Mouse (Mus musculus): ENCODE results near the gene Strc. TPM values are rescaled to one million over a fixed set of nuclear protein-coding genes. Genes with fewer than 3 reads are reported as not detected.

The Strc gene
- total RNA-seq, 2 experiments from 2014 or later = 0.09 to 0.23 TPM

DNA sequence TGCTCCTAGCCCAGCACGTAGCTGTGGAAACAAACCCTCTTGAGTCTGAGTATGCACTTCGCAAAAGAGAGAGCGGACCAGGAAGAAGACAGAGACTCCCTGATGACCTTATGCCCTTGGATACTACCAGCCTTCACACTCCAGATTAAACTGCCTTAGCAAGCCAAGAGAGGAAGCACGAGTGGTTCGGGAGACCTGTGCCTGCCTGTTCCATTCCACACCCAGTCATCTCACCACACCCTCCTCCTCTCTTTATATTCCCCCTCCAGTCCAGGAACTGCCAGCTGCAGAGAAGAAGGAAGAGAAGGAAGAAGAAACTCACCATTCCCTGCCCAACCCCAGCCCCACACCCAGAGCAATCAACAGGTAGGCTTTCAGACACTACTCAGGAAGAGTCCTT is 29.5 kb downstream of the Strc start, which contains the start of gene Ckmt1:
TSS of gene Ckmt1 (plus strand) at position 221 of the 400 bp plus-strand sequence.
- no peak for DNase-seq (ENCODE audit: low spot score in 2 of 2)

DNA sequence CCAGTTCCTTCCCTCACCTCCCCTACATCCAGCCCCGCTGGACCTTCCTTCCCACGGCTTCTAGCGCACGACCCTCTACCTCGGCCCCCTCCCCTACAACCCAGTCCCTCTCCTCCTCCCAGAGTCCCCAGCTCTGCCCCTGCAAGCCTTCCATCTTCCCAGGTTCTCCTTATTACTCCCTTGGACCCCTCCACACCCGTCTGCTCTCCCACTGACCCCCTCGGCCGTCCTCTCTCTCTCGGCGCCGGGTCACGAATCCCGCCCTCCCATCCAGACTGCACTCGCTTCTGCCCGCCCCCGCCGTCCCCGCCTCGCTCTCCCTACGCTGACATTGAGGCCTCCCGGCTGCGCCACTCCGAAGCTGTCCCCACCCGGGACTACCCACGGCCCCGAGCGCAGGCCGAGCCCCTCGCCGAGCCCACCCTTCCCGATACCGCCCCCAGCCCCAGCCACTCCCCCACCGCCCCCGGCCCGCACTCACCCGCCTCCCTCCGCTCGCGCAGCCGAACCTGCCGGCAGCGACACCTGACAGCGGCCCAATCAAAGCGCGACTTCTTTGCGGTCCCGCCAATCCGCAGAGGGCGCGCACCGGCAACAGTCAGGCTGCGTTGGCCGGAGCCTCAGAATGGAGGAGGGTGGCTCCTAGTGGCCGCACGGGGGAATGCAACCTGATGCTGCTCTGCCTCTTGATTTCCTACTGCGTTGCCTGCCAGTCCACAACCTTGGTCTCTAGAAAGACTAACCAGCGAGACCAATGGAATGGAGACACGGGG is 32.0 kb downstream of the Strc start, which contains the start of gene Ppip5k1:
TSS of gene Ppip5k1 (minus strand) at position 577 of the 773 bp plus-strand sequence.
- peak; percentile 99 to 100 for DNase-seq (ENCODE audit: low spot score in 2 of 2)

DNA sequence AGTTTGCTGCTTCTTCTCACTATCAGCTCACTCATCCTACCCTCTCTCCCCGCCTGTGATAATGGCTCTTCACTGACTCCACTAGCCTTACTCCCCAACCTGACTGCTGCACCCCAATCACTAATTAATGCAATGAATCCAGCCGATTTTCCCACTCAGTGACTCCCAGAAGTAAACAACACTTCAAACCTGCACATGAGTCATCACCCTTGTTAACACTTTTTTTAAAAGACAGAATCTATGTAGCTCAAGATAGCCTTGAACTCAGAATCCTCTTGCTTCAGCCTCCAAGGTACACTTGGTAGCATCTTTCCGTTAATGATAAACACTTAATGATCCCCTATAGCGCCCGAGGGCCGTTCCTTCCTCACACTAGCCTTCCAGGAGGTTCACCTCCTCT is 32.6 kb downstream of the Strc start:
- DNase-seq (ENCODE audit: low spot score in 2 of 2) = no peak

DNA sequence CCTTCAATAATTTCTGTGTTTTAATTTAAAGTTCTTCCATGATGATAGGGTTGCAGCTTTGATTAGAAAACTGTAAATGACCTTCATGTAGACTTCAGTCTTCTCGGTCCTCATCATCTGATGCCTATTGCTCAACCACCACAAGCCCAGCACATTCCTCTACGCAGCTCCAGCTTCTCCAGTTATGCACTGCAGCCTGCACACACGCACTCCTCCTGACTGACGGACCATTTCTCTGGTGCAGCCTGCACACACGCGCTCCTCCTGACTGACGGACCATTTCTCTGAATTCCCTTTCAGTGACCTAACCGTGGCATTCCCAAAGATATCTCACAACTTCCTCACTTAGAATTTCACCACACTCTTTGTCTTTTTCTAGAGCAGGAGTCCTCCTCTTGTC is 33.8 kb downstream of the Strc start:
- no peak for DNase-seq (ENCODE audit: low spot score in 2 of 2)

DNA sequence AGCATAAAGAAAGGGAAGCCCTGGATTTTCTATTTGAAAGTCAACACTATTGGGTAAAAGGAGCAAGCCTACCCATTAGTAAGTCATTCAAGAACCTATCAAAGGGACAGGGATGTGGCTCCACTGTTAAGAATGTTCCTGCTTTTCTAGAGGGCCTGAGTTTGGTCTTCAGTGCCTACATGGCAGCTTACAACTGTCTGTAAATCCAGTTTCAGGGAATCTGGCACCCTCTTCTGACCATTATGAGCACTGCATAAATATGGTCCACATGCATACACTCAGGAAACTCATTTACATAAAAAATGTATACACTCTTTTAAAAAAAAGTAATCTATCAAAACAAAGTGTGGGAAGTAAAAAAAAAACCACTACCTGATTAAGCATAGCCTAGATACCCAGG is 47.9 kb downstream of the Strc start:
- no peak for DNase-seq (ENCODE audit: low spot score in 2 of 2)

DNA sequence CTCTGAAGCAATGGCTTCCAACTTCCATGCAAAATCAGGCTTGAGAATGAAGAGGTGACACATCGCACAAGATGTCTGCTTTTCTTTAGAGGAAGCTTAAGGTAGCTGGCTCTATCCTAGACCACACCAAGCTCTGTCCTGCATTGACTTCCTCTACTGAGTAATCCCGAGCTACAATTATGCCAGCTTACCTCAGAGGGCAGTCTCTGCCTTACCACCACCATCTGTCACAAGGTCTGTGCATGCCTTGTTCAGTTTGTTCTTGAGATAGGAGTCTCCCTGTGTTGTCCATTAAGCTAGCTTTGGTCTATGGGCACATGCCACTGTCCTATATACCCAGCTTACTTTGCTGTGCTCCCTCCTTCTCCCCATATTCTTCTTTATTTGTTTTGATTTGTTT is 57.5 kb downstream of the Strc start:
- no peak for DNase-seq (ENCODE audit: low spot score in 2 of 2)

DNA sequence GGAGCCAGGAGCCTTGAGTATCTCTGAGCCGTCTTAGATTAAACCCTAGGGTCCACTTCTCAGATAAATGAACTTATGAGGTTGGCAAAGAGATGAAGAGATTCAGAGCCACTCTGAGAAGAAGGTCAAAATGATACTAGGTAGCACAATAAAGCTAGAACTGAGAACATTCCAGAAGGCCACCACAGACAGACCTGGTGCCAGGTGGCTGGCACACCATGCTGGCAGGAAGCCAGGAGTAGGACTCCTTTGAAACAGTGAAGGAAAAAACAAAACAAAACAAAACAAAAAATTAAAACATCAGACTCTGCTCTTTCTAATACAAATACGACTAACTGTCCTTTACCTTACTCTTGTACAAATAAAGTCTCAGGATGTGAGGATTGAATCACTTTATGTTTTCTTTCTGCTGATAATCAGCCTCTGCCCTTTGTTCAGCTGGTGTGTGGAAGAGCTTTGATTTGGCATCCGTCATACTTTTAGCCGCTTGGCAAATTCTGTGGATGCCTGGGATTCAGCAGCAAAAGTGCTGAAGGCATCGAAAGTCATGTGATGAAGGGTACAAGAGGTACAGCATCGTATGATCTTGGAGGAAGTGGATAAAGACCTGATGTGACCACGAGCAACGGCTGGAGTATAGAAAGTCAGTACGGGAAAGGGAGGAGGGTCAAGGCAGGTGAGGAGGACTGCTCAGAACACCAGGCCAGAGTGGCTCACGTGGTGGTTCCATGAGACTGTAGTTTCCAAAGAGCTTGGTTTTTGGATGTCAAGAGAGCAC is 63.1 kb downstream of the Strc start:
- DNase-seq (ENCODE audit: low spot score in 2 of 2) = no peak

DNA sequence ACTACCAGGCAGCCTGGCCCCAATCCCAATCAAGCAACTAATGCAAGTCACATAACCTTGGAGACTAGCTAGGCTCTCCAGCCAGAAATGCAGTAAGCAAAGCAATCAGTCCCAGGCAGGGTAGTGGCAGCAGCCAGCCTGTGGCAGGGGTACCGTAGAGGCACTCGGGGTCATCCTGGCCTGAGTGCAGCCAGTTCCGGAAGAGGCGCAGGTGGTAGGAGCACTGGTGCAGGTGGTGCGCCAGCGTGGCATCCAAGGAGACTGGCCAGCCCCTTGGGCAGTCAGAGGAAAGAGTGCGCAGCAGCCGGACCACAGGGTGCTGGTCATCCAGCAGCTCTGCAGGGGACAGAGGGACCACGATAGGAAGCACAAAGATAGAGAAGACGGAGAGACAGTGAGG is 63.9 kb downstream of the Strc start:
- DNase-seq (ENCODE audit: low spot score in 2 of 2) = no peak

DNA sequence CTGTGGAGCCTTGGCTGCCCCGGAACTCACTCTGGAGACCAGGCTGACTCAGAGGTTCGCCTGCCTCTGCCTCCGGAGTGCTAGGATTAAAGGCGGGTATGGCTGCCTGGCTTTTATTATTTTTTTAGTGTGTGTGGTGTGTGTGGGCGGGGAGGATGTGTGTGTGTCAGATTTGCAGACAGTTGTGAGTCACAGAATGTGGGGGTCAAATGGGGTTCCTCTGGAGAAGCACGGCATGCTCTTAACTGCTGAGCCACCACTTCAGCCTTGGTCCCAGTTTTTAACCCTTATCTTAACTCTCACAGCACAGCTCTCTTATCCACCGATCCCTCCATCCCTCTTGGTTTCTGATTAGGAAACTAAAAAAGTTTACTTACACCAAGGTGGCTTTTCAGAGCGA is 70.7 kb downstream of the Strc start:
- DNase-seq (ENCODE audit: low spot score in 2 of 2) = no peak

Other genes starting within 250 kb of the Strc start
- 10 to 100 TPM; 14.5 to 17.8 TPM for gene Adal, start 246.7 kb downstream of the Strc start, total RNA-seq (2021)
- gene Lcmt2, start 246.5 kb downstream of the Strc start, total RNA-seq (2021) = 1 to 10 TPM; 6.9 to 7.6 TPM
- 10 to 100 TPM; 45.6 to 49.8 TPM for gene Tubgcp4, start 216.5 kb downstream of the Strc start, total RNA-seq (2021)
- gene Zscan29, start 216.0 kb downstream of the Strc start, total RNA-seq (2021) = 1 to 10 TPM; 6.5 to 6.9 TPM
- gene Trp53bp1, start 115.8 kb downstream of the Strc start, total RNA-seq (2021) = 100 to 1,000 TPM; 140 to 151 TPM
- 100 to 1,000 TPM; 521 to 561 TPM for gene Map1a, start 97.6 kb downstream of the Strc start, total RNA-seq (2021)
- 100 to 1,000 TPM; 132 to 136 TPM for gene Ppip5k1, start 31.8 kb downstream of the Strc start, total RNA-seq (2021)
- 100 to 1,000 TPM; 365 to 394 TPM for gene Ckmt1, start 29.5 kb downstream of the Strc start, total RNA-seq (2021)
- 100 to 1,000 TPM; 188 to 192 TPM for gene Pdia3, start 26.6 kb upstream of the Strc start, total RNA-seq (2021)
- 1 to 10 TPM; 2.6 to 3.9 TPM for gene Catsper2, start 26.6 kb upstream of the Strc start, total RNA-seq (2021)
- not detected for gene Ell3, start 57.1 kb upstream of the Strc start, total RNA-seq (2021)
- 100 to 1,000 TPM; 150 to 163 TPM for gene Serf2, start 62.0 kb upstream of the Strc start, total RNA-seq (2021)
- 10 to 100 TPM; 18.3 to 20.9 TPM for gene Hypk, start 66.1 kb upstream of the Strc start, total RNA-seq (2021)
- under 1 TPM; 0.26 to 0.37 TPM for gene Serinc4, start 69.6 kb upstream of the Strc start, total RNA-seq (2021)
- 10 to 100 TPM; 41.6 to 45.0 TPM for gene Mfap1b, start 86.9 kb upstream of the Strc start, total RNA-seq (2021)
- gene Mfap1a, start 119.5 kb upstream of the Strc start, total RNA-seq (2021) = 10 to 100 TPM; 27.9 to 34.0 TPM
- 1 to 10 TPM; 4.2 to 4.7 TPM for gene Wdr76, start 119.6 kb upstream of the Strc start, total RNA-seq (2021)